Mouse (Mus musculus): ENCODE measurements around the gene Kdm8. TPM values are rescaled to one million over a fixed set of nuclear protein-coding genes. Genes with fewer than 3 reads are reported as not detected.

The Kdm8 gene
- polyA plus RNA-seq, 1 experiment from 2014 or later, result 7.7 TPM

DNA sequence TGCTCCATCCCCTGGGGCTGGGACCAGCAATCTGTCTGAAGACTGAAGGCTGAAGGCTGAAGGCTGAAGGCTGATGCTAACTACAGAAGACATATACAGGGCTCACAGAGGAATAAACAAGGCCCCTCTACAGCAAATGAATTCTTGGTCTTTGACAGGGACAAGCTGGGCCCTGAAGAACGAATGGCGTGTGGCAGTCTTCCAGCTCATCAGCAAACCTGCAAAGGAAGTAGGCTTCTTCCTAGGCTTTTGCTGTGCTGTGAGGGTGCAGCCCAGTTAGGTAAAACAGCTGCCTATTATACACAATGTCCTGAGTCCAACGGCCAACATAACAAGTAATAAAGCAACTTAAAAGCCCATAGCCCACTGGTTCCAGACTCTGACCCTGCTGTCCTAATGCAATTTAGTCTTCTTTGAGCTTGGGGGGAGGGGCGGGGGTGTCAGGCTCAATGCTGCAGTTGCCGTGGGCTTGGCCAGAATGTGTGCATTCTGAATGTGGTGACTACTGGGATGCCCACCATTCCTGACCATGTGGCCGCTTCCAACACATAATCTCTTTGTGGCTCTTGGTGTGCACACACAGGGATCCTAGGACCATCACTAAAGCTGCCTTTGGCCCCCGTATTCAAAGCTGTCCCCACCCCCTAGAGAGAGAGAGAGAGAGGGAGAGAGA is 14.2 kb upstream of the Kdm8 start:
- DNase-seq (ENCODE audit: low spot score) (no peak), ATAC-seq (replicated peaks; ENCODE audit: low FRiP score, low read depth) (no peak)
- WGBS, result 58% methylated on average over 7 of the region's 7 CpGs
- Histone ChIP-seq H3K9ac (ENCODE audit: low read depth, low read length) (no peak overlapping the region), H3K27ac (no peak overlapping the region), H3K36me3 (ENCODE audit: insufficient read depth, low read length) (no peaks in the 10 kb centered on the region), H3K4me3 (replicated peaks; ENCODE audit: low read depth, low read length) (no peak overlapping the region), H3K27me3 (ENCODE audit: insufficient read depth, low read length) (no peaks in the 10 kb centered on the region), H3K4me2 (ENCODE audit: low read length) (no peak overlapping the region), H3K4me1 (replicated peaks; ENCODE audit: insufficient read depth, low read length) (no peaks in the 10 kb centered on the region), H3K9me3 (replicated peaks; ENCODE audit: low read length) (no peaks in the 10 kb centered on the region)
- no peak for TF ChIP-seq CTCF (IDR thresholded peaks at IDR 0.05; ENCODE audit: low read depth)

DNA sequence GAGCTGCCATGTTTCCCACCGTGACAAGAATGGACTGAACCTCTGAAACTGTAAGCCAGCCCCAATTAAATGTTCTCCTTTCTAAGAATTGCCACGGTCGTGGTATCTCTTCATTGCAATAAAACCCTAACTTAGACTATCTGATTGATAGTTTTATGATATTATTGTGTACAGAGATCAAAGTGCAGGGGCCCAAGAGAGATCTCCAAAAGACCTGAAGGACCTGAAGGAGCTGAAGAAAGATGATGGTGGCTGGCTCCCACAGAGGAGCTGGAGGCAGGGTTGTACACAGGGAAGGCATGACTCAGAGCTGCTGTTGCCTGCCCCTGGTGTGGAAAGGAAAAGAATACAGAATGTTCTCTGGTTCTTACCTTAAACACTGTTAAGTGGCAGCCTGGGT is 10.6 kb upstream of the Kdm8 start:
- ATAC-seq (replicated peaks; ENCODE audit: low FRiP score, low read depth) (no peak), DNase-seq (ENCODE audit: low spot score) (no peak)
- WGBS, result 57% methylated on average over 3 of the region's 3 CpGs
- Histone ChIP-seq H3K27me3 (ENCODE audit: insufficient read depth, low read length) (no peaks in the 10 kb centered on the region), H3K9ac (ENCODE audit: low read depth, low read length) (no peak overlapping the region), H3K36me3 (ENCODE audit: insufficient read depth, low read length) (no peaks in the 10 kb centered on the region), H3K4me1 (replicated peaks; ENCODE audit: insufficient read depth, low read length) (no peaks in the 10 kb centered on the region), H3K9me3 (replicated peaks; ENCODE audit: low read length) (no peaks in the 10 kb centered on the region), H3K27ac (no peak overlapping the region), H3K4me3 (replicated peaks; ENCODE audit: low read depth, low read length) (no peak overlapping the region), H3K4me2 (ENCODE audit: low read length) (no peak overlapping the region)
- no peak for TF ChIP-seq CTCF (IDR thresholded peaks at IDR 0.05; ENCODE audit: low read depth)

DNA sequence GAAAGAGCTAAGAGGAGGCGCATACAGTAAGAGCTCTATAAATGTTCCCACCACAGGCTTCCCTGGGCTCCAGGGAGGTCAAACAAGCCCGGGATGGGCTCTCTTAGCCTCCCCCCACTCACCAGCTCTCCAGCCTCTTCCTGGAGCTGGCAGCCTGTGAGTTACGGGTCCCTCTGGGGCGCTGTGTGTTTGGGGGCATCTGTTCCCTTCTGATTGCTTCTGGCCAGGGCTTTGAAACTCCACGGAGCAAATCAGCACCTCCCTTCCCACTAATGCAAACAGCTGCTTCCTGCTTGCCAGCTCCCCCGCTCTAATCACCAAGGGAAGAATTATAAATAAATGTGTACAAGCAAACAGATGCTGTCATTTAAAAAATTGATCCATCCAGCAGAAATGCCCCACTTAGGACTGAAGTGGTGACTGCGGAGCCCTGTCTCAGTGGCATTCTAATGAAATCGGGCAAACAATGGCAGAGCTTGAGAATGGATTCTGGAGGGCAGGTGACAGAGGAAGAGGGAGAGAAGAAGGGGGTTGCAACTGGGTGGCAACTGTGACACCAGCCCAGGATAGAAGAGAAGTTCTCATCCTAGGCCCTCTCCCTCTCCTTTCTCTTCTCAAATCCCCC is 9.7 kb upstream of the Kdm8 start:
- H3K27ac ChIP-seq, result no peak overlapping the region
- no peaks in the 10 kb centered on the region for H3K9me3 ChIP-seq (replicated peaks; ENCODE audit: low read length)
- no peaks in the 10 kb centered on the region for H3K4me1 ChIP-seq (replicated peaks; ENCODE audit: insufficient read depth, low read length)
- no peak overlapping the region for H3K9ac ChIP-seq (ENCODE audit: low read depth, low read length)
- TF ChIP-seq CTCF (IDR thresholded peaks at IDR 0.05; ENCODE audit: low read depth), result no peak
- peak; percentile 31 for DNase-seq (ENCODE audit: low spot score)
- no peak overlapping the region for H3K4me3 ChIP-seq (replicated peaks; ENCODE audit: low read depth, low read length)
- no peak for ATAC-seq (replicated peaks; ENCODE audit: low FRiP score, low read depth)
- no peaks in the 10 kb centered on the region for H3K27me3 ChIP-seq (ENCODE audit: insufficient read depth, low read length)
- no peaks in the 10 kb centered on the region for H3K36me3 ChIP-seq (ENCODE audit: insufficient read depth, low read length)
- WGBS, result 27% methylated on average over 8 of the region's 8 CpGs
- no peak overlapping the region for H3K4me2 ChIP-seq (ENCODE audit: low read length)

DNA sequence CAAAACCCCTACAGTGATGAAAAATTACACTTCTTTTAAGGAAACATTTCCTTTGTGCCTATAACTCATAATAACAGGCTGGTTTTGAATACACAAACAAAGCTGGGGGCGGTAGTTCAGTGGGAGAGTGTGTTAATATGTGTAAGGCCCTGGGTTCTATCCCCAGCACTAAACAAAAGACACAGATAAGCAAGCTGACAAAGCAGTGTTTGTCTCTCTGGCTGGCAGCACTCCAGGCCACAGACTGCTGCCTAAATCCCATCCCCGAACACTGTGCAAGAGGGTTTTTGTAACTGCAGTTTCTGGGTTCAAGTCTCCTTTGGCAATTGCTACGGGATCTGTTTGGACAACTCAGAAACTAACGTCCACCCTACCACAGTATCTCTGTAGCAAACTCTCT is 2.2 kb upstream of the Kdm8 start:
- H3K4me1 ChIP-seq (replicated peaks; ENCODE audit: insufficient read depth, low read length), result peaks cover 7% of the 10 kb centered on the region; the same call in 1 of the 2 replicates
- no peak for TF ChIP-seq CTCF (IDR thresholded peaks at IDR 0.05; ENCODE audit: low read depth)
- no peak overlapping the region for H3K4me2 ChIP-seq (ENCODE audit: low read length)
- 72% methylated on average over 4 of the region's 4 CpGs for WGBS
- H3K27me3 ChIP-seq (ENCODE audit: insufficient read depth, low read length), result no peaks in the 10 kb centered on the region
- no peak overlapping the region for H3K27ac ChIP-seq
- no peaks in the 10 kb centered on the region for H3K9me3 ChIP-seq (replicated peaks; ENCODE audit: low read length)
- no peaks in the 10 kb centered on the region for H3K36me3 ChIP-seq (ENCODE audit: insufficient read depth, low read length)
- no peak for DNase-seq (ENCODE audit: low spot score)
- H3K4me3 ChIP-seq (replicated peaks; ENCODE audit: low read depth, low read length), result no peak overlapping the region
- no peak for ATAC-seq (replicated peaks; ENCODE audit: low FRiP score, low read depth)
- H3K9ac ChIP-seq (ENCODE audit: low read depth, low read length), result no peak overlapping the region

DNA sequence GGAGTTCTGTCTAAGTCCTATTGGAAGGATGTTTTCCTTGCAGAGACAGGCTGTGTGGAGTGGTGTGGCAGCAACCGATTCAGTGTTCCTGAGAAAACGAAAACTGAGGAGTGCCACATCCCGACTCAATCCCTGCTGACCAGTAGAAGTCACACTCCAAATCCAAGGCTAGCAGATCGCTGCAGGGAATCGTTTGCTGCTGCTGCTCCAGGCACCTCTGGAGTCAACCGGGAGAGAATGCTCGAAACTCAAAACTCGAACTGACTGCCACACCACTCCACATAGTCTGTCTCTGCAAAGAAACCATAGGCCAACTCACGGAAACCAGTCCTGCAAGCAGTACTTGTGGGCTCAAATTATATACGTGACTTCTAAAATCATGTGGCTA is 406 bp upstream of the Kdm8 start:
- Histone ChIP-seq H3K9ac (ENCODE audit: low read depth, low read length) (peak overlapping the region; percentile 83), H3K4me3 (replicated peaks; ENCODE audit: low read depth, low read length) (peak overlapping the region; percentile 57), H3K27me3 (ENCODE audit: insufficient read depth, low read length) (no peaks in the 10 kb centered on the region), H3K27ac (peak overlapping the region; percentile 98; the same call in 1 of the 2 replicates), H3K4me1 (replicated peaks; ENCODE audit: insufficient read depth, low read length) (peaks cover 7% of the 10 kb centered on the region; the same call in 1 of the 2 replicates), H3K36me3 (ENCODE audit: insufficient read depth, low read length) (no peaks in the 10 kb centered on the region), H3K9me3 (replicated peaks; ENCODE audit: low read length) (no peaks in the 10 kb centered on the region), H3K4me2 (ENCODE audit: low read length) (peak overlapping the region; percentile 72)
- no peak for TF ChIP-seq CTCF (IDR thresholded peaks at IDR 0.05; ENCODE audit: low read depth)
- ATAC-seq (replicated peaks; ENCODE audit: low FRiP score, low read depth) (no peak), DNase-seq (ENCODE audit: low spot score) (no peak)
- 10% methylated on average over 10 of the region's 10 CpGs for WGBS

DNA sequence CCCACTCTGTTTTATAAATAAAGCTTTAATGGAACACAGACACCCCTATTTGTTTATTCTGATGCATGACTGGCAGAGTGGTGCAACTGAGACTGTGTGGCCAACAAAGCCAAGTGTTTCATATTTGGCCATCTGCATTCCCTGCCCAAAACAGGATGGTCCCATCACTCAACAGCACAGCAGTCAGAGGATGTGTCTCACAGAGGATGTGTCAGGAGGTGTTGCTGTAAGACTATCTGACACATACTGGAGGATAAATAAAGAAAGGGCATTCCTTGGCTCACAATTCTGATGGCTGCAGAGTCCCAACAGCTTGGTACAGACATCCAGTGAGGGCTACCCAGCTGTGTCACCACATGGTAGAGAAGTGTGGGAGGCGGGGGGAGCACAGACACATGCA is 6.2 kb downstream of the Kdm8 start:
- DNase-seq (ENCODE audit: low spot score) (no peak), ATAC-seq (replicated peaks; ENCODE audit: low FRiP score, low read depth) (no peak)
- Histone ChIP-seq H3K4me1 (replicated peaks; ENCODE audit: insufficient read depth, low read length) (peaks cover under 1% of the 10 kb centered on the region; the same call in 1 of the 2 replicates), H3K9me3 (replicated peaks; ENCODE audit: low read length) (no peaks in the 10 kb centered on the region), H3K4me2 (ENCODE audit: low read length) (no peak overlapping the region), H3K27ac (no peak overlapping the region), H3K36me3 (ENCODE audit: insufficient read depth, low read length) (no peaks in the 10 kb centered on the region), H3K27me3 (ENCODE audit: insufficient read depth, low read length) (no peaks in the 10 kb centered on the region), H3K4me3 (replicated peaks; ENCODE audit: low read depth, low read length) (no peak overlapping the region), H3K9ac (ENCODE audit: low read depth, low read length) (no peak overlapping the region)
- no peak for TF ChIP-seq CTCF (IDR thresholded peaks at IDR 0.05; ENCODE audit: low read depth)
- WGBS, result 76% methylated on average over 1 of the region's 1 CpGs

Measured in kidney, postnatal 0 days (tissue).